Mouse (Mus musculus) hindbrain, embryonic 11.5 days (tissue): Measurements from ENCODE around the gene Myo3a. TPM values are rescaled to one million over a fixed set of nuclear protein-coding genes. Genes with fewer than 3 reads are reported as not detected.
"Not testable (repeated sequence)": the region's sequence is repeated elsewhere in the genome, so short reads cannot be mapped to it uniquely, and the experiment has no call there.

Experiments
- ATAC-seq: fragments of 200-750 bp; cut with Nextera tagmentation; 2 replicates; pipeline ENCODE4 v1.8.0; 2017; ENCODE audit warnings: mild to moderate bottlenecking, moderate TSS enrichment, moderate library complexity; ENCODE audit not compliant: low FRiP score
- DNase-seq: peaks from one replicate; pipeline ENCODE4 v3.0.0-alpha.2; 2015; ENCODE audit warnings: low spot score
- H3K27ac ChIP-seq: fragments of 300-500 bp; sonication (generic); 2 replicates; pipeline ENCODE4 v1.5.1; 2014; ENCODE audit warnings: mild to moderate bottlenecking, low read depth, low read length
- H3K27me3 ChIP-seq: fragments of 300-500 bp; sonication (generic); 2 replicates; pipeline ENCODE4 v1.6.1; 2014; ENCODE audit warnings: mild to moderate bottlenecking, low read length, moderate library complexity, mixed read lengths; ENCODE audit not compliant: control insufficient read depth, insufficient read depth
- H3K36me3 ChIP-seq: fragments of 300-500 bp; sonication (generic); 2 replicates; pipeline ENCODE4 v1.6.1; 2014; ENCODE audit warnings: mild to moderate bottlenecking, low read length, moderate library complexity, mixed read lengths; ENCODE audit not compliant: control insufficient read depth, insufficient read depth
- H3K4me1 ChIP-seq: fragments of 300-500 bp; sonication (generic); replicated peaks from 2 replicates; pipeline ENCODE4 v1.6.1; 2014; ENCODE audit warnings: low read length, mixed read lengths; ENCODE audit not compliant: control insufficient read depth, insufficient read depth
- H3K4me2 ChIP-seq: fragments of 300-500 bp; sonication (generic); replicated peaks from 2 replicates; pipeline ENCODE4 v1.6.1; 2014; ENCODE audit warnings: mild to moderate bottlenecking, low read depth, low read length
- H3K4me3 ChIP-seq: fragments of 300-500 bp; sonication (generic); 2 replicates; pipeline ENCODE4 v1.5.1; 2014; ENCODE audit warnings: low read depth, low read length
- H3K9ac ChIP-seq: fragments of 300-500 bp; sonication (generic); 2 replicates; pipeline ENCODE4 v1.6.1; 2014; ENCODE audit warnings: low read depth, low read length
- H3K9me3 ChIP-seq: fragments of 300-500 bp; sonication (generic); 2 replicates; pipeline ENCODE4 v1.6.1; 2016; ENCODE audit warnings: low read length; ENCODE audit not compliant: control insufficient read depth
- WGBS: fragments of 180-500 bp; shearing (Covaris S2); extraction: QIAGEN DNeasy Blood & Tissue Kit; methylation state at CpG from one replicate; pipeline ENCODE4 v1.1.7; 2014; 5-methylcytosine and 5-hydroxymethylcytosine counted together
- polyA plus RNA-seq: library from polyadenylated mRNA; unstranded; fragments of >200 nt; fragmentation: Nextera tagmentation; extraction: Ambion mirVana; gene quantifications from 2 replicates; pipeline ENCODE4 v1.2.1, GENCODE M21; 2014

Myo3a gene
- polyA plus RNA-seq, 1 experiment from 2014 or later, result not detected

DNA sequence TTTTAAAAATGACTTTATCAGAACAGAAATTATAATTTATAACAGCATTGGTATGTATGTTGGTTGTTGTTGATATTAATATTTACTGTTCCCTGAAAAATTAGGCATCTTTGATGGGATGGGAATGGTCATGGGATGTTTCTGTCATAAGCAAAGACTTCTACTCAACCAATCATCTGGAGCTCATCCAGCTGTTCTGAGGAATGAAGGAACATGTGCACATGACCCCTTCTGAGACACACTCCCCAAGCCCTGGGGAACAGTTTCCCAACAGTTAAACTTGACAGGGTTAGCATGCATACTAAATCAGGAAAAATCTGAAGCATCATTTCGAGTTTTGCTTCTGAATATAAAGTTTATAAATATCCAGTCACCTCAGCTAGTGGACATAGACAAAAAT is 70.6 kb downstream of the Myo3a start:
- 90% methylated on average over 1 of the region's 1 CpGs for WGBS
- DNase-seq, result no peak

DNA sequence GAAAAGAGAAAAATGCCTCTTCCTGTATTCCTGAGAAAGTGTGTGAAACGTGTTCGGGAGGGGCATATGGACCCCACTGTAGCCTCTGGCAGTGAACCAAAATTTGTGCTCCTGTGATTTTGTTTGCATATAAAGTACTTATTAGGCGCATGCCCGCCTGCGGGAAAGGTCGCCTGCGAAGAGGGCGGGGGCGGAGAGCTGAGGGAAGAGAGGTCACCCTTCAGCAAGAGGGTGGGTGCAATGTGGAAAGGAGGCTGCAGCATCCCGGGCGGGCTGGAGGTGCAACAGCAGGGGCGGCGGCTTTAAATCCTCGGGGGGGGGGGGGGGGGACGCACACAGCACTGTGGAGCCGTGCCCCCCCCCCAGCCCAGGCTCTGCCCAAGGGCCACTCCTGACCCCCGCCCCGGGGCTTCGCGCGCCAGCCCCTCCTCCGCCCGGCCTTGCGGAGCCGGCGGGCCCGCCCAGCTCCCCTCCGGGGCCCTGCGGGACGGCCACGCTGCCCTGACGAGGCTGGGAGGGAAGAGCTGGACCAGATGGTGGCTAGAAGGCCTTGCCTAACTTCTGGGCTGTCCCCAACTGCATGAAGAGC is 111.1 kb downstream of the Myo3a start:
- peak; percentile 93 for ATAC-seq
- Histone ChIP-seq H3K9me3 (no peaks in the 10 kb centered on the region), H3K36me3 (no peaks in the 10 kb centered on the region), H3K4me1 (no peaks in the 10 kb centered on the region), H3K27ac (peak overlapping the region; percentile 47; the same call in 1 of the 2 replicates), H3K27me3 (no peaks in the 10 kb centered on the region), H3K4me3 (peak overlapping the region; percentile 36), H3K9ac (0 out of 2 replicates have a peak overlapping the region, but pooled peaks have one; percentile 45), H3K4me2 (peak overlapping the region; percentile 76)
- 5% methylated on average over 22 of the region's 32 CpGs for WGBS
- DNase-seq, result peak; percentile 61

More for the DNA sequence above, 70.6 kb downstream of the Myo3a start:
- no peak overlapping the region for H3K9ac ChIP-seq
- no peak overlapping the region for H3K27ac ChIP-seq
- no peaks in the 10 kb centered on the region for H3K9me3 ChIP-seq
- ATAC-seq, result no peak
- no peaks in the 10 kb centered on the region for H3K36me3 ChIP-seq
- no peak overlapping the region for H3K4me3 ChIP-seq
- H3K4me2 ChIP-seq, result no peak overlapping the region
- H3K4me1 ChIP-seq, result no peaks in the 10 kb centered on the region
- no peaks in the 10 kb centered on the region for H3K27me3 ChIP-seq

DNA sequence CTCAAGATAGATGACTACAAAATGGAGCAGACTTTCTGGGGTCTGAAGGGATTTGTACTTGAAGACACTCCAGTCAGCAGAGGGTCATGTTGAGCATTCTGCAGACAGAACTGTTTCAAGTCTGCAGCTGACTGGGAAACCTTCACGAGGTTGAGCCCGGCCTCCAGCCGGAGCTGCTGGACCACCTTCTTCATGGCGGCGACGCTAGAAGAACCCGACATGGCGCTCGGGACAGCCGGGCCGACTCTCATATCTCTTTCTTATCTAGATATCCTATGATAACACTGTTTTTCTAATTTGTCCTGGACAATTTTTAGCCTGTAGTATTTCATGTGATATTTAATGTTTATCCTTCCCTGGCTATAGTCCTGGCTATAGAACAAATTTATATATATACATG is 183.2 kb downstream of the Myo3a start:
- not testable (repeated sequence) for H3K4me1 ChIP-seq, H3K4me2 ChIP-seq, H3K9ac ChIP-seq, H3K9me3 ChIP-seq, H3K4me3 ChIP-seq, ATAC-seq, H3K36me3 ChIP-seq, H3K27ac ChIP-seq, DNase-seq, H3K27me3 ChIP-seq
- WGBS, result 92% methylated on average over 11 of the region's 11 CpGs

DNA sequence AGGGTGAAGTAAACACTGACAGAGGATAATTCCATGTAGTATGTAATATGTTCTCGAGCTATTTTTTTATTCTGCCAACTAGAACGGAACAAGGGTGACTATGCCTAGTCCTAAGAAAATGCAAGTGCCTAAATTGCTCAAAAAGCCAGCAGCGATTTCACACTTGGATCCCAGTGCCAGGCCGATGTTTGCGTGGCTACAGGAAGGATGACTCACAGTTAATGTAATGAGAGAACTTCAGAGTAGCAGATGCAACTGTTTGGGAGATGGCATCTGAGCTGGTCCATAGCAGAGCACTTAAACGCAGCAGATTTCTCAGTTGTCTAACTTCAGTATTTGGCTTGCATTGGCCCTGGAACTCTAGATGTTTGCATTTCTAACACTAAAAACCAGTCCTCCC is 321.1 kb downstream of the Myo3a start:
- Histone ChIP-seq H3K4me3 (no peak overlapping the region), H3K4me1 (no peaks in the 10 kb centered on the region), H3K9me3 (no peaks in the 10 kb centered on the region), H3K36me3 (no peaks in the 10 kb centered on the region), H3K4me2 (no peak overlapping the region), H3K27ac (no peak overlapping the region), H3K9ac (no peak overlapping the region), H3K27me3 (no peaks in the 10 kb centered on the region)
- no peak for DNase-seq
- WGBS, result 92% methylated on average over 6 of the region's 6 CpGs
- no peak for ATAC-seq

DNA sequence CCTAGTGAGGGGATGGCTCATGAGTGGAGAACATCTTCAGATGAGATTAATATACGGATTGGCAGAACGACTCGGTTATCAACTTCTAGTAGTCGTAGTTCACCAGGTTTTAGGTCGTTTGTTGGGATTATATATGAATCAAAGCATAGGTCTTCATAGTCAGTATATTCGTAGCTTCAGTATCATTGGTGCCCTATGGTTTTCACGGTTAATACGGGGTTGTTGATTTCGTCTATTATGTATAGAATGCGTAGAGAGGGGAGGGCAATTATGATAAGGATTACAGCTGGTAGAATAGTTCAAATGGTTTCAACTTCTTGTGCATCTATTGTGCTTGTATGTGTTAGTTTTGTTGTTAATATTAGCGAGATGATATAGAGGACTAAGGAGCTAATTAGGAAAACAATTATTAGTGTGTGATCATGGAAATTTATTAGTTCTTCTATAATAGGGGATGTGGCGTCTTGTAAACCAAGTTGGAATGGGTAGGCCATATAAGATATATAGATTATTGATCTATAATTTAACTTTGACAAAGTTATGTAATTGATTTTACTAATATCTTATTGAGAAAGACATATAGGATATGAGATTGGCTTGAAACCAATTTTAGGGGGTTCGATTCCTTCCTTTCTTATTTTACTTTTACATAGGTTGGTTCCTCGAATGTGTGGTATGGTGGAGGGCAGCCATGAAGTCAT is 360.3 kb downstream of the Myo3a start:
- peak; percentile 88 for ATAC-seq

DNA sequence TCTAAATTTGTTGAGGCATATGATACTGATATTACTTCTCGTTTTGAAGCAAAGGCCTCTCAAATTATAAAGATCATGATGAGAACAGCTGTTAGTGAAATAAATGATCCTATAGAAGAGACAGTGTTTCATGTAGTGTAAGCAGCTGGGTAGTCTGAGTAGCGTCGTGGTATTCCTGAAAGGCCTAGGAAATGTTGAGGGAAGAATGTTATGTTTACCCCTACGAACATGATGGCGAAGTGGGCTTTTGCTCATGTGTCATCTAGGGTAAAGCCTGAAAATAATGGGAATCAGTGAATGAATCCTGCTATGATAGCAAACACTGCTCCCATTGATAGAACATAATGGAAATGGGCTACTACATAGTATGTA is 360.9 kb downstream of the Myo3a start:
- not testable (repeated sequence) for H3K9ac ChIP-seq, H3K4me2 ChIP-seq, DNase-seq, H3K4me3 ChIP-seq, H3K4me1 ChIP-seq, H3K27ac ChIP-seq, H3K9me3 ChIP-seq, H3K36me3 ChIP-seq, H3K27me3 ChIP-seq
- WGBS, result 90% methylated on average over 5 of the region's 5 CpGs
- peak; percentile 61 for ATAC-seq

More for the DNA sequence above, 360.3 kb downstream of the Myo3a start:
- 88% methylated on average over 13 of the region's 14 CpGs for WGBS
- not testable (repeated sequence) for H3K4me1 ChIP-seq, H3K4me2 ChIP-seq, H3K27me3 ChIP-seq, H3K36me3 ChIP-seq, DNase-seq, H3K9me3 ChIP-seq, H3K4me3 ChIP-seq, H3K9ac ChIP-seq, H3K27ac ChIP-seq

DNA sequence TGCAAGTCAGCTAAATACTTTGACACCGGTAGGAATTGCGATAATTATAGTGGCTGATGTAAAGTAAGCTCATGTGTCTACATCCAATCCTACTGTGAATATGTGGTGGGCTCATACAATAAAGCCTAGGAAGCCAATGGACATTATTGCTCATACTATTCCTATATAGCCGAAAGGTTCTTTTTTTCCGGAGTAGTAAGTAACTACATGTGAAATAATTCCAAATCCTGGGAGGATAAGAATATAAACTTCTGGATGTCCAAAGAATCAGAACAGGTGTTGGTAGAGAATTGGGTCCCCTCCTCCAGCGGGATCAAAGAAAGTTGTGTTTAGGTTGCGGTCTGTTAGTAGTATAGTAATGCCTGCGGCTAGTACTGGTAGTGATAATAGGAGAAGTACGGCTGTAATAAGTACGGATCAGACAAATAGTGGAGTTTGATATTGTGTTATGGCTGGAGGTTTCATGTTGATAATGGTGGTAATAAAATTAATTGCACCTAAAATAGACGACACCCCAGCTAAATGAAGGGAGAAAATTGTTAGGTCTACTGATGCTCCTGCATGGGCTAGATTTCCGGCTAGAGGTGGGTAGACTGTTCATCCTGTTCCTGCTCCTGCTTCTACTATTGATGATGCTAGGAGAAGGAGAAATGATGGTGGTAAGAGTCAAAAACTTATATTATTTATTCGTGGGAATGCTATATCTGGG is 361.5 kb downstream of the Myo3a start:
- H3K27me3 ChIP-seq, DNase-seq, H3K9ac ChIP-seq, H3K36me3 ChIP-seq, H3K4me1 ChIP-seq, H3K27ac ChIP-seq, H3K9me3 ChIP-seq, H3K4me2 ChIP-seq, H3K4me3 ChIP-seq: not testable (repeated sequence)
- 68% methylated on average over 12 of the region's 12 CpGs for WGBS
- peak; percentile 95 for ATAC-seq

DNA sequence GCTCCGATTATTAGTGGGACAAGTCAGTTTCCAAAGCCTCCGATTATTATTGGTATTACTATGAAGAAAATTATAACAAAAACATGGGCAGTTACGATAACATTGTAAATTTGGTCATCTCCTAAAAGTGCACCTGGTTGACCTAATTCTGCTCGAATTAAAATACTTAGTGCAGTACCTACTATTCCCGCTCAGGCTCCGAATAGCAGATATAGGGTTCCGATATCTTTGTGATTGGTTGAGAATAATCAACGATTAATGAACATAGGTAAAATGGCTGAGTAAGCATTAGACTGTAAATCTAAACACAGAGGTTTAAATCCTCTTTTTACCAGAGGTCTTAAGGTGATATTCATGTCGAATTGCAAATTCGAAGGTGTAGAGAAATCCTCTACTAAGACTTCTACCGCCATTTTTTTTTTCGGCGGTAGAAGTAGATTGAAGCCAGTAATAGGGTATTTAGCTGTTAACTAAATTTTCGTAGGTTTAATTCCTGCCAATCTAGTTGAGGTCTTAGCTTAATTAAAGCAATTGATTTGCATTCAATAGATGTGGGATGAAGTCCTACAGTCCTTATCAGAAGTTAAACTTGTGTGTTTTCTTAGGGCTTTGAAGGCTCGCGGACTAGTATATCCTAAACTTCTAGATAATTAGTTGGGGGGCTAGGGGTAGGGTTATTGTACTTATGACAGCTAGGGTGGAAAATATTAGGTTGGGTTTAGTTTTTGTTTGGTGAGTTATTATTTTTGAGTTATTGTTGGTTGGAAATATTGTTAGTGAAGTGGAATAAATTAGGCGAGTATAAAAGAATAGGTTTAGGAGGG is 362.3 kb downstream of the Myo3a start:
- not testable (repeated sequence) for H3K27me3 ChIP-seq, H3K4me1 ChIP-seq, H3K4me3 ChIP-seq, H3K9me3 ChIP-seq, DNase-seq, H3K9ac ChIP-seq, H3K36me3 ChIP-seq, H3K4me2 ChIP-seq, H3K27ac ChIP-seq
- WGBS, result 91% methylated on average over 16 of the region's 17 CpGs
- ATAC-seq, result peak; percentile 94
